Mouse (Mus musculus) CH12.LX (cell line): ENCODE measurements around the gene Adad2. TPM values are rescaled to one million over a fixed set of nuclear protein-coding genes. Genes with fewer than 3 reads are reported as not detected.

Source experiments
- DNase-seq: peaks from one replicate; pipeline ENCODE4 v3.0.0-alpha.2; 2013; ENCODE audit errors: extremely low read depth
- H3K27ac ChIP-seq: 2 replicates; pipeline ENCODE4 v1.5.1; 2012; ENCODE audit warnings: low read depth, mild to moderate bottlenecking, control low read depth, moderate library complexity; ENCODE audit not compliant: insufficient read depth
- H3K27me3 ChIP-seq: replicated peaks from 2 replicates; pipeline ENCODE3; 2012; ENCODE audit warnings: inconsistent platforms
- H3K36me3 ChIP-seq, 2 experiments: replicated peaks in 1 of 2; 2 replicates each; pipeline versions ENCODE3 to v1.6.1; 2012; ENCODE audit warnings: inconsistent platforms in 1 of 2, low read length in 1 of 2, mild to moderate bottlenecking in 1 of 2, mixed read lengths in 1 of 2, moderate library complexity in 1 of 2; ENCODE audit not compliant: control insufficient read depth in 1 of 2, insufficient read depth in 1 of 2
- H3K4me1 ChIP-seq, 2 experiments: 2 replicates each; pipeline ENCODE4 v1.6.1; 2012; ENCODE audit warnings: inconsistent platforms in 1 of 2, moderate library complexity in 1 of 2; ENCODE audit not compliant: insufficient read depth in 2 of 2, control insufficient read depth in 1 of 2
- H3K4me2 ChIP-seq: 2 replicates; pipeline ENCODE4 v1.6.1; 2012; ENCODE audit warnings: low read depth, mild to moderate bottlenecking, control low read depth; ENCODE audit not compliant: poor library complexity, insufficient read depth, severe bottlenecking
- H3K4me3 ChIP-seq, 3 experiments: fragments of 150-350 bp in 1 of 3; sonication (generic) in 1 of 3; replicated peaks in 1 of 3; 2 replicates each; pipeline versions ENCODE3 to v1.5.1; 2011 to 2012; ENCODE audit warnings: low read depth in 2 of 3, low read length in 2 of 3, mild to moderate bottlenecking in 2 of 3, moderate library complexity in 2 of 3, control low read depth in 1 of 3, improper control_type of control experiment in 1 of 3, inconsistent platforms in 1 of 3, mixed read lengths in 1 of 3; ENCODE audit not compliant: poor library complexity in 1 of 3
- H3K79me2 ChIP-seq: replicated peaks from 2 replicates; pipeline ENCODE4 v1.6.1; 2012; ENCODE audit warnings: mild to moderate bottlenecking, moderate library complexity; ENCODE audit not compliant: control insufficient read depth, poor library complexity, insufficient read depth, severe bottlenecking; ENCODE audit errors: extremely low read depth
- H3K9ac ChIP-seq: 2 replicates; pipeline ENCODE4 v1.6.1; 2012; ENCODE audit warnings: low read depth, mild to moderate bottlenecking, control low read depth, moderate library complexity; ENCODE audit not compliant: insufficient read depth
- H3K9me3 ChIP-seq: replicated peaks from 2 replicates; pipeline ENCODE3; 2012; ENCODE audit warnings: low read length, inconsistent platforms, mixed read lengths
- CHD2 ChIP-seq: IDR thresholded peaks from 2 replicates; pipeline ENCODE4 v1.6.1; 2011; ENCODE audit warnings: low read length, improper control_type of control experiment
- CTCF ChIP-seq, 2 experiments: IDR thresholded peaks in 1 of 2; conservative IDR thresholded peaks in 1 of 2; 2 replicates each; pipeline ENCODE4 v1.5.1; 2011 to 2012; ENCODE audit warnings: low read depth in 2 of 2, low read length in 2 of 2, improper control_type of control experiment in 1 of 2, inconsistent platforms in 1 of 2, mild to moderate bottlenecking in 1 of 2, moderate library complexity in 1 of 2
- JUND ChIP-seq: conservative IDR thresholded peaks from 2 replicates; pipeline ENCODE4 v1.6.1; 2011; ENCODE audit warnings: low read depth, low read length, improper control_type of control experiment
- MAFK ChIP-seq: IDR thresholded peaks from 2 replicates; pipeline ENCODE4 v1.6.1; 2011; ENCODE audit warnings: low read length, improper control_type of control experiment; ENCODE audit not compliant: insufficient replicate concordance
- MAX ChIP-seq: IDR thresholded peaks from 2 replicates; pipeline ENCODE4 v1.6.1; 2011; ENCODE audit warnings: low read length, improper control_type of control experiment
- MYC ChIP-seq: IDR thresholded peaks from 2 replicates; pipeline ENCODE4 v1.6.1; 2011; ENCODE audit warnings: low read depth, mild to moderate bottlenecking, improper control_type of control experiment, low read length
- NRF1 ChIP-seq: IDR thresholded peaks from 2 replicates; pipeline ENCODE4 v1.6.1; 2014; ENCODE audit warnings: low read depth, mild to moderate bottlenecking, inconsistent platforms, low read length, improper control_type of control experiment, moderate library complexity
- SIN3A ChIP-seq: IDR thresholded peaks from 2 replicates; pipeline ENCODE4 v1.6.1; 2012; ENCODE audit warnings: low read length, improper control_type of control experiment, inconsistent platforms
- USF1 ChIP-seq: IDR thresholded peaks from 2 replicates; pipeline ENCODE4 v1.6.1; 2014; ENCODE audit warnings: low read depth, mild to moderate bottlenecking, inconsistent platforms, low read length, improper control_type of control experiment
- USF2 ChIP-seq: conservative IDR thresholded peaks from 2 replicates; pipeline ENCODE4 v1.6.1; 2011; ENCODE audit warnings: low read depth, low read length, improper control_type of control experiment
- ZC3H11A ChIP-seq: IDR thresholded peaks from 2 replicates; pipeline ENCODE4 v1.6.1; 2012; ENCODE audit warnings: low read depth, mild to moderate bottlenecking, inconsistent platforms, low read length, improper control_type of control experiment
- dilution Hi-C: fragments of 300-500 bp; cut with MboI; formaldehyde crosslinking; loops from 2 replicates; pipeline ENCODE4 v1.14.3; 2020; ENCODE audit warnings: low sequenced_read_pairs; ENCODE audit not compliant: extremely low pct_unique_long_range_greater_than_20kb, extremely low pct_ligation_motif_present
- in situ Hi-C: fragments of 300-500 bp; cut with MboI; formaldehyde crosslinking; loops from 3 replicates; pipeline ENCODE4 v1.14.3; 2019; ENCODE audit warnings: low sequenced_read_pairs, low pct_ligation_motif_present, low pct_unique_long_range_greater_than_20kb, mixed read lengths
- polyA plus RNA-seq: library from polyadenylated mRNA; unstranded; fragments of >175 nt; gene quantifications from 2 replicates; pipeline ENCODE4 v1.2.1, GENCODE M21; 2012; ENCODE audit warnings: low read depth; ENCODE audit not compliant: insufficient read length
- total RNA-seq, 2 experiments: library from RNA; depleted of rRNA; stranded (reverse); fragments of 300-350 nt in 1 of 2; fragments of >200 nt in 1 of 2; gene quantifications; 2 replicates each; pipeline ENCODE4 v1.2.3; 2012 to 2014

Adad2 gene
- total and polyA plus RNA-seq, 3 experiments = not detected

GRCm38 (mm10) chr8:119651324-119651723, 38.8 kb downstream of the Adad2 start:
- H3K9ac ChIP-seq = no peak overlapping the region
- no peak overlapping the region for H3K27ac ChIP-seq
- H3K27me3 ChIP-seq = peaks cover 63% of the 10 kb centered on the region
- peaks cover 14% of the 10 kb centered on the region for H3K9me3 ChIP-seq
- no peak overlapping the region for H3K4me3 ChIP-seq
- H3K4me2 ChIP-seq = no peak overlapping the region
- H3K4me1 ChIP-seq = no peaks in the 10 kb centered on the region
- H3K36me3 ChIP-seq = no peaks in the 10 kb centered on the region
- in situ Hi-C loops = no loop called here
- TF ChIP-seq USF2 (no peak), USF1 (no peak), ZC3H11A (no peak)
- TF ChIP-seq, all 38 proteins: peak for 0
- H3K79me2 ChIP-seq = no peaks in the 10 kb centered on the region
- dilution Hi-C loops = no loop called here
- no peak for DNase-seq

- dilution Hi-C loops (no loop called here), in situ Hi-C loops (no loop called here)
- Histone ChIP-seq H3K79me2 (no peaks in the 10 kb centered on the region), H3K27ac (no peak overlapping the region), H3K4me1 (no peaks in the 10 kb centered on the region), H3K9me3 (peaks cover 17% of the 10 kb centered on the region), H3K27me3 (peaks cover 51% of the 10 kb centered on the region), H3K9ac (no peak overlapping the region), H3K36me3 (no peaks in the 10 kb centered on the region), H3K4me3 (no peak overlapping the region)
- TF ChIP-seq CTCF (conservative IDR thresholded peaks at IDR 0.05 in 1 of 2, IDR thresholded peaks at IDR 0.05 in 1 of 2; ENCODE audit: low read depth in 2 of 2, low read length in 2 of 2) = peak in 1 of 2 experiments; percentile 42; a peak in 2 of 4 replicates
- no peak for TF ChIP-seq JUND
- TF ChIP-seq CHD2 = no peak
- TF ChIP-seq MAFK = no peak
- TF ChIP-seq SIN3A = no peak
- TF ChIP-seq, all 38 proteins: peak for 1
- DNase-seq = peak; percentile 15
- no peak overlapping the region for H3K4me2 ChIP-seq
These were observed 44.3 kb downstream of the Adad2 start for GRCm38 (mm10) chr8:119656709-119657464.

DNA sequence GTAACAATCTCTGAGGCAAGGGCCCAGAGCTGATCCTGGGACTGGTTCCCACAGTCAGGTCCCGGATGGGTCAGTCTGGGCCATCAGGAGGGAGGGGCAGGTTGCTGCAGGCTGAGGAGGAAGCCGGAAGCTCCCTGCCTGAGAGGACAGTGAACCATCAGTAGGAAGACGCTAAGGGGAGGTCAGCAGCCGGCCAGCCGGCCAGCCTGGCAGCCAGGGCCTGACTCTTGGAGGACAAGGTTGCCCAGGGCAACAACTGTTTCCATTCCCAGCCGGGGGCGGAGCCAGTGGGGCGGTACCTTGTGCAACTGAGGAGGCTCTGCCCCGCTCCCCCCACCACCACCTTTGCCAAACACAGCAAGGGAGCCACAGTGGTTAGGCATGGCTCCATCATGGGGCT, 48.5 kb downstream of the Adad2 start:
- Histone ChIP-seq H3K4me2 (no peak overlapping the region), H3K9me3 (peaks cover 13% of the 10 kb centered on the region), H3K4me3 (no peak overlapping the region), H3K9ac (no peak overlapping the region), H3K27me3 (peaks cover 63% of the 10 kb centered on the region), H3K36me3 (no peaks in the 10 kb centered on the region), H3K4me1 (no peaks in the 10 kb centered on the region), H3K79me2 (no peaks in the 10 kb centered on the region), H3K27ac (no peak overlapping the region)
- no peak for DNase-seq
- TF ChIP-seq USF2 = no peak
- TF ChIP-seq MAX = no peak
- no peak for TF ChIP-seq SIN3A
- no peak for TF ChIP-seq NRF1
- TF ChIP-seq CHD2 = no peak
- TF ChIP-seq MYC = no peak
- no peak for TF ChIP-seq ZC3H11A
- in situ Hi-C loops = no loop called here
- dilution Hi-C loops = no loop called here
